Mouse (Mus musculus) bone marrow, adult 2 months (tissue): ENCODE data around the gene Ppox.

Source experiments
- CTCF ChIP-seq: fragments of 200-500 bp; IDR thresholded peaks from 2 replicates; pipeline ENCODE4 v1.5.1; 2011; ENCODE audit warnings: low read length, control low read depth; ENCODE audit not compliant: control insufficient read depth, insufficient read depth
- POLR2A ChIP-seq: fragments of 200-500 bp; IDR thresholded peaks from 2 replicates; pipeline ENCODE4 v1.6.1; 2011; ENCODE audit warnings: low read depth, mild to moderate bottlenecking, control low read depth, low read length, borderline replicate concordance; ENCODE audit not compliant: control insufficient read depth

DNA sequence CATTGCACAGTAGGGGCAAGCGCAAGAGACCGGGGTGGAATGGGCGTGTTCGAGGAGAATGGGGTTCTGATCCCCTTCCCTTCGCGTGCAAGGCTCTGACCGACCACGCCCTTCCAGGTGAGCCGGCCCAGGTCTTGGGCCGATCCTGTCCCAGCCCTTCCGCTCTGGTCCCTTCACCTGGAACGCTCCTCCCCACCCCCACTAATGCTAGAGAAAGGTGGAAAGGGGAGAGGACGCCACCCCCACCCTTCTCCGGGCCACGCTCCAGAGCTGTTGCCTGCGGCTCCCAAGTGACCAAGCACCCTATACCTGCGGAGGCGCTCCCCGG lies 10.4 kb downstream of the Ppox start:
- TF ChIP-seq CTCF, result no peak
- no peak for TF ChIP-seq POLR2A
